Mouse (Mus musculus) fat pad, adult 2 months (tissue): ENCODE measurements at regions not wholly inside any gene's neighbourhood (a gene's known extent, or its start where the extent isn't known, plus 50 kb on each side); places are given as distances from the start of the nearest gene placed in this dataset.

ENCODE experiments used
- DNase-seq: peaks from one replicate; pipeline ENCODE4 v3.0.0-alpha.2; 2011; ENCODE audit warnings: low read depth, low spot score; ENCODE audit errors: extremely low read depth

- DNase-seq = no peak
Measured at GRCm38 (mm10) chr2:167759603-167760390, 70.2 kb upstream of the Tmem189 start.

GRCm38 (mm10) chr2:167757157-167757780 lies 67.6 kb upstream of the Tmem189 start:
- DNase-seq = no peak

- DNase-seq = no peak
Measured at GRCm38 (mm10) chr2:167756721-167757120, 67.1 kb upstream of the Tmem189 start.

- DNase-seq = no peak
Measured at GRCm38 (mm10) chr2:167754929-167755551, 65.4 kb upstream of the Tmem189 start.

- DNase-seq = no peak
Measured at GRCm38 (mm10) chr2:167753898-167754297, 64.3 kb upstream of the Tmem189 start.

GRCm38 (mm10) chr2:167752805-167753556 lies 63.4 kb upstream of the Tmem189 start:
- no peak for DNase-seq

- DNase-seq = no peak
Measured at GRCm38 (mm10) chr2:167751585-167751984, 62.0 kb upstream of the Tmem189 start.

GRCm38 (mm10) chr2:167748297-167748696 lies 58.7 kb upstream of the Tmem189 start:
- no peak for DNase-seq

GRCm38 (mm10) chr2:167747164-167747843 lies 57.7 kb upstream of the Tmem189 start:
- DNase-seq = no peak

GRCm38 (mm10) chr2:167746344-167746743 lies 56.7 kb upstream of the Tmem189 start:
- DNase-seq = no peak

- no peak for DNase-seq
Measured at GRCm38 (mm10) chr2:167745409-167745808, 55.8 kb upstream of the Tmem189 start.

- no peak for DNase-seq
Measured at GRCm38 (mm10) chr2:167744080-167744479, 54.5 kb upstream of the Tmem189 start.

- DNase-seq = no peak
Measured at GRCm38 (mm10) chr2:167742479-167742878, 52.9 kb upstream of the Tmem189 start.

GRCm38 (mm10) chr2:167740516-167741189 lies 51.0 kb upstream of the Tmem189 start:
- DNase-seq = no peak
